Mouse (Mus musculus) T-helper 17 cell (primary cell): ENCODE results near the gene Gm20498.

Experiments
- in situ Hi-C, 2 experiments: fragments of 300-600 bp; cut with MboI, MseI; formaldehyde crosslinking; loops; 1 replicate in 1 of 2; 2 replicates in 1 of 2; pipeline ENCODE4 v1.15.1; 2025; ENCODE audit warnings: high pct_unique_total_duplicates in 2 of 2

Gm20498 gene

GRCm38 (mm10) chr12:81332875-81333421 lies 199.8 kb downstream of the Gm20498 start, which contains the start of gene Slc8a3:
Gene Slc8a3, minus strand, starts transcription at chr12:81333180.
- in situ Hi-C loops = no loop called here

- in situ Hi-C loops = no loop called here
These were observed 200.5 kb downstream of the Gm20498 start for GRCm38 (mm10) chr12:81331937-81332874.

GRCm38 (mm10) chr12:81331046-81331638 lies 201.6 kb downstream of the Gm20498 start:
- in situ Hi-C loops = no loop called here

GRCm38 (mm10) chr12:81324991-81325390 lies 207.7 kb downstream of the Gm20498 start:
- in situ Hi-C loops = no loop called here

GRCm38 (mm10) chr12:81324116-81324515 lies 208.6 kb downstream of the Gm20498 start:
- in situ Hi-C loops = no loop called here

GRCm38 (mm10) chr12:81321021-81321420 lies 211.7 kb downstream of the Gm20498 start:
- in situ Hi-C loops = no loop called here

- in situ Hi-C loops = no loop called here
These were observed 214.9 kb downstream of the Gm20498 start for GRCm38 (mm10) chr12:81317811-81318210.

GRCm38 (mm10) chr12:81315953-81316352 lies 216.8 kb downstream of the Gm20498 start:
- in situ Hi-C loops = no loop called here
